Mouse (Mus musculus) limb, embryonic 11.5 days (tissue): ENCODE measurements around the gene Mllt10. TPM values are rescaled to one million over a fixed set of nuclear protein-coding genes. Genes with fewer than 3 reads are reported as not detected.

ENCODE experiments used
- ATAC-seq: fragments of 200-750 bp; cut with Nextera tagmentation; 2 replicates; pipeline ENCODE4 v1.8.0; 2017; ENCODE audit warnings: low read depth; ENCODE audit not compliant: insufficient number of reproducible peaks, low FRiP score, low TSS enrichment
- DNase-seq: peaks from one replicate; pipeline ENCODE4 v3.0.0-alpha.2; 2015; ENCODE audit warnings: low spot score
- H3K27ac ChIP-seq: fragments of 300-500 bp; sonication (generic); replicated peaks from 2 replicates; pipeline ENCODE4 v1.5.1; 2014; ENCODE audit warnings: low read depth, mild to moderate bottlenecking, low read length
- H3K27me3 ChIP-seq: fragments of 300-500 bp; sonication (generic); 2 replicates; pipeline ENCODE4 v1.6.1; 2014; ENCODE audit warnings: mild to moderate bottlenecking, low read length, mixed read lengths; ENCODE audit not compliant: control insufficient read depth, insufficient read depth
- H3K36me3 ChIP-seq: fragments of 300-500 bp; sonication (generic); 2 replicates; pipeline ENCODE4 v1.6.1; 2014; ENCODE audit warnings: mild to moderate bottlenecking, low read length, moderate library complexity, mixed read lengths; ENCODE audit not compliant: control insufficient read depth, insufficient read depth
- H3K4me1 ChIP-seq: fragments of 300-500 bp; sonication (generic); 2 replicates; pipeline ENCODE4 v1.6.1; 2014; ENCODE audit warnings: low read length, mixed read lengths; ENCODE audit not compliant: control insufficient read depth, insufficient read depth
- H3K4me2 ChIP-seq: fragments of 300-500 bp; sonication (generic); 2 replicates; pipeline ENCODE4 v1.6.1; 2014; ENCODE audit warnings: low read depth, mild to moderate bottlenecking, moderate library complexity; ENCODE audit not compliant: severe bottlenecking
- H3K4me3 ChIP-seq: fragments of 300-500 bp; sonication (generic); 2 replicates; pipeline ENCODE4 v1.5.1; 2014; ENCODE audit warnings: low read depth, low read length
- H3K9ac ChIP-seq: fragments of 300-500 bp; sonication (generic); 2 replicates; pipeline ENCODE4 v1.6.1; 2014; ENCODE audit warnings: mild to moderate bottlenecking, low read length
- H3K9me3 ChIP-seq: fragments of 300-500 bp; sonication (generic); 2 replicates; pipeline ENCODE4 v1.6.1; 2016; ENCODE audit warnings: low read length; ENCODE audit not compliant: control insufficient read depth
- WGBS: fragments of 180-500 bp; shearing (Covaris S2); extraction: QIAGEN DNeasy Blood & Tissue Kit; methylation state at CpG from one replicate; pipeline ENCODE4 v1.1.7; 2014; 5-methylcytosine and 5-hydroxymethylcytosine counted together
- polyA plus RNA-seq: library from polyadenylated mRNA; unstranded; fragments of >200 nt; fragmentation: Nextera tagmentation; extraction: Ambion mirVana; gene quantifications from 2 replicates; pipeline ENCODE4 v1.2.1, GENCODE M21; 2014

Gene Mllt10
- polyA plus RNA-seq, 1 experiment from 2014 or later: 46.3 TPM

DNA sequence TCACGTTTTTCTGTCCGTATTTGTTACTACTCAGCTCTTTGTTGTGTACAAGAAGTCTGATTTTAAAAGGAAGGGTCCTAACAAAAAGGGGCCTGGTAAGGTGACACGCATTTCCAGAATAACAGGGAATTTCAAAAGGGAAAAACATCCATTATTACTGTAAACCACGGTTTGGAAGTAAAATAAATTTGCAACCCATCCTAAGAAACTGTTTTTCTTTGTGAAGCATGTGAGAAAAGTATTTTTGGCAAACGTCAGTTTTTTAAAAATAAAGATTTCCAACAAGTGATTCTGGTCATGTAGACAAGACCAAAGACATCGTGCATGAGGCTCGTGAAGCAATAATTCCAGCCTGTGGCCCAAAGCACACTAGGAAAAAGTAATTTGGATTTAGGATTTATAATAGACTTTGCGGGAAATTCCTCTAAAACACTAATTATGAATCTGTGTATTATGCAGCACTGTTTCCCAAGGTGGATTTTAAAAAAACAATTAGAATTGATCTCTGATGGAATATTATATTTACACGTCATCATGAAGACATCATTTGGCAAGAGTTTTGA is 3.2 kb downstream of the Mllt10 start:
- H3K36me3 ChIP-seq: no peaks in the 10 kb centered on the region
- 0 out of 2 replicates have a peak, but pooled peaks cover 5% of the 10 kb centered on the region for H3K4me1 ChIP-seq
- DNase-seq (no peak), ATAC-seq (no peak)
- H3K9ac ChIP-seq: peak overlapping the region; percentile 95
- 14% methylated on average over 9 of the region's 9 CpGs for WGBS
- H3K9me3 ChIP-seq: no peaks in the 10 kb centered on the region
- H3K27ac ChIP-seq: peak overlapping the region; percentile 100
- no peaks in the 10 kb centered on the region for H3K27me3 ChIP-seq
- H3K4me3 ChIP-seq: peak overlapping the region; percentile 53
- H3K4me2 ChIP-seq: peak overlapping the region; percentile 82

DNA sequence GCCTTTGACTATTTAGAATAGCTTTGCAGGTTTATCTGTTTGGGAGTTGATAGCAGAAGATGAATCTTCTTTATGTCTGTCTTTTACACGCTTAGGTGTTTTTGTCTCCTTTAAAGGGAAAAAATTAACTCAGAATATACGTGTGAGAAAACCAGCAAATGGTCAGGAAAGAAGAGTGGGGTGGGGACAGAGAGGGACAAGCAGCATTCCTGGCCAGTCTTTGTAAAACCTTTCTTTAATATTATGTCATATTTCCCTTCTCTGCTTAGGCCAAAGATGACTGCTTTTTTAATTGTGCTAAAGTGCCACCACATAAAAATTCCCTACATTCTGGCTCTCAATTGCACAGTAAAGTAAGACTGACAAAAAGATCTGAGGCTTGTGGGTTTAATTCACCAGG is 4.0 kb downstream of the Mllt10 start:
- no peak overlapping the region for H3K27ac ChIP-seq

DNA sequence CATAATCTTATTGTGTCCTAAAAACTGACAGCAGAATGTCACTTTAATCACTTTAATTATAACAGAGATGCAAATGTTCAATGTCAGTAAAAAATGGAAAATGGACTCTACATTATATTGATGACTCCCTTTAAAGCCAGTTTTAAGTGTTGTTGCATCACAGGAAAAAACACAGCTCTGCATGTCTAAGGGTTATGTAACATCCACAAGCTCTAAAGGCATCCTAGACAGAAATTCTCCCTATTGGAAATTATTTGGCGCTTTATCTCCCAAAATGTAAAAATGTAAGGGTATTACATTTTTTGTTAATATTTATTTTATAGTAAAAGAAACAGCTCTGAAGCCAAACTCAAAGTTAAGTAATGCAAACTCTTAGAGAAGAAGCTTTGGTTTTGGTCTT is 4.9 kb downstream of the Mllt10 start:
- Histone ChIP-seq H3K4me2 (no peak overlapping the region), H3K27ac (no peak overlapping the region), H3K4me1 (no peaks in the 10 kb centered on the region), H3K27me3 (no peaks in the 10 kb centered on the region), H3K36me3 (no peaks in the 10 kb centered on the region), H3K4me3 (no peak overlapping the region), H3K9ac (no peak overlapping the region), H3K9me3 (no peaks in the 10 kb centered on the region)
- ATAC-seq (no peak), DNase-seq (no peak)
- 84% methylated on average over 1 of the region's 1 CpGs for WGBS

More for the DNA sequence above, 4.0 kb downstream of the Mllt10 start:
- Histone ChIP-seq H3K4me1 (no peaks in the 10 kb centered on the region), H3K4me2 (no peak overlapping the region), H3K4me3 (no peak overlapping the region), H3K9ac (no peak overlapping the region), H3K9me3 (no peaks in the 10 kb centered on the region), H3K27me3 (no peaks in the 10 kb centered on the region), H3K36me3 (no peaks in the 10 kb centered on the region)
- no peak for ATAC-seq
- no peak for DNase-seq
- WGBS: 24% methylated on average over 2 of the region's 2 CpGs

DNA sequence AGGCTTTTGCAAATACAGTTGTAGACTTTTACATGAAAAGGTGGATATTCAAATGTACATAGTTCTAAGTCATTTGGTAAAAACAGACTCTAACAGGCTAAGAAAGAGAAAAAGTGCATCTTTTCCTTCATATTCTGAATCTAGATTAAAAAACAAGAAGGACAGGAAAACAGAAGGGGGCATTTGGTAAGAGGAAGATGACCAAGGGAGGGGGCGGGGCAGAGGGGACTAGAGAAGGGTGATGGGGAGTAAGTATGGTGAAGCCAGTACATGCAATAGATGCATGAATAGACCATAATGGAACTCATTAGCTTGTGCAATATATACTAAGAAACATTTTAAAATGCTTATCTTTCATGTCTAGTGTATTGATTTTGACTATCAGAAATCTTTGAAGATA is 5.4 kb downstream of the Mllt10 start:
- no peaks in the 10 kb centered on the region for H3K9me3 ChIP-seq
- no peak overlapping the region for H3K9ac ChIP-seq
- H3K27me3 ChIP-seq: no peaks in the 10 kb centered on the region
- H3K27ac ChIP-seq: no peak overlapping the region
- no peak for ATAC-seq
- H3K4me2 ChIP-seq: no peak overlapping the region
- H3K4me1 ChIP-seq: no peaks in the 10 kb centered on the region
- no peak for DNase-seq
- 87% methylated on average over 1 of the region's 1 CpGs for WGBS
- H3K36me3 ChIP-seq: no peaks in the 10 kb centered on the region
- no peak overlapping the region for H3K4me3 ChIP-seq

DNA sequence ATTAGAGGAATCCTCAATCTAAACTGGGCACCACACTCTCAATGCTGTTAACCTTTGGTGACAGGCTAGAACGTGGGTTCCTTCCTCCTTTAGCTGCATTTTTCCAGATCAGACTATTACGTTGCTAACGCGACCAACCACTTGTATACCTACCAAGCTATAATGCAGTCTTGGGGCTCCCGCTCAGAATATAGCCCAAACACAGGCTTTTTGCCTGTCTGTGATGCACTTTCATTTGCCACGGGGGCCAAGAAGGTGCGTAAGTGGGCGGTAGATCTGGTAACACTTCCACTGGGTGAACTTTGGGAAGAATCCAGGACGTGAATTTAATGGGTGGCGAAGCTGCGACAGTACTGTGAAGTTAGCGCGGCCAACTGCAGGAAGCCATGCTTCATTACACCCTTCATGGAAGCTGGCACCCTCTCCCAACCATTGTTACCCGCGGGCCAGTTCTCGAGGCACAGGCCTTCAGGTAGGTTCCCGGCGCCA is 8.8 kb downstream of the Mllt10 start:
- peak; percentile 23 for ATAC-seq

DNA sequence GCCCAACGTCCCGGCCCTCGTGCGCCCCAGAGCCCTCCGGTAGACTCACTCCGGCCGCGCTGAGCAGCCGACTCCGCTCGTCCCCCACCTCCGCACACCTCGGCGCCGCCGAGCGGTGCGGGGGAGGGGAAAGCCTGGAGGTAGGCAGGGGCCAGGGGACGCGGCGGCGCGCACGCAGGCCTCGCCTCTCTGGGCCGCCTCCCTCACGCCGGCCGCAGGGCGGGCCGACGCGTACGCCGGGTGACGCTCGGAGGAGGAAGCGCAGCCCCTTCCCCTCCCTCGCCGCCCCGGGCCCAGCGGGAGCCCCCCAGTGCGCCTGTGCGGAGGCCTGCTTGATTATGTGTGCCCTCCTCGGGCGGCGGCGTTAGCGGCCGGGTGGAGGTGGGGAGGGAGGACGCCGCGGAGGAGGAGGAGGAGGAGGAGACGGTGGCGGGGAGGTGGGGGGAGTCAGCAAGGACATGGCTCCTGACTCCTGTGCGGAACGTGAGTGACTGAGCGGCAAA is 9.4 kb downstream of the Mllt10 start:
- peak; percentile 93 for DNase-seq
- H3K27ac ChIP-seq: peak overlapping the region; percentile 99
- peak overlapping the region; percentile 99 for H3K9ac ChIP-seq
- under 1% methylated on average over 50 of the region's 58 CpGs for WGBS
- no peaks in the 10 kb centered on the region for H3K9me3 ChIP-seq
- peaks cover 4% of the 10 kb centered on the region for H3K4me1 ChIP-seq
- peak overlapping the region; percentile 79 for H3K4me3 ChIP-seq
- peak overlapping the region; percentile 84 for H3K4me2 ChIP-seq
- H3K27me3 ChIP-seq: no peaks in the 10 kb centered on the region
- ATAC-seq: peak; percentile 96
- H3K36me3 ChIP-seq: 0 out of 2 replicates have a peak, but pooled peaks cover 2% of the 10 kb centered on the region

More for the DNA sequence above, 8.8 kb downstream of the Mllt10 start:
- peak overlapping the region; percentile 79 for H3K4me3 ChIP-seq
- 0 out of 2 replicates have a peak, but pooled peaks cover 2% of the 10 kb centered on the region for H3K36me3 ChIP-seq
- no peaks in the 10 kb centered on the region for H3K9me3 ChIP-seq
- peak overlapping the region; percentile 99 for H3K27ac ChIP-seq
- no peaks in the 10 kb centered on the region for H3K27me3 ChIP-seq
- DNase-seq: peak; percentile 75
- H3K9ac ChIP-seq: peak overlapping the region; percentile 99
- WGBS: 0% methylated on average over 18 of the region's 18 CpGs
- H3K4me2 ChIP-seq: peak overlapping the region; percentile 84
- peaks cover 4% of the 10 kb centered on the region for H3K4me1 ChIP-seq

DNA sequence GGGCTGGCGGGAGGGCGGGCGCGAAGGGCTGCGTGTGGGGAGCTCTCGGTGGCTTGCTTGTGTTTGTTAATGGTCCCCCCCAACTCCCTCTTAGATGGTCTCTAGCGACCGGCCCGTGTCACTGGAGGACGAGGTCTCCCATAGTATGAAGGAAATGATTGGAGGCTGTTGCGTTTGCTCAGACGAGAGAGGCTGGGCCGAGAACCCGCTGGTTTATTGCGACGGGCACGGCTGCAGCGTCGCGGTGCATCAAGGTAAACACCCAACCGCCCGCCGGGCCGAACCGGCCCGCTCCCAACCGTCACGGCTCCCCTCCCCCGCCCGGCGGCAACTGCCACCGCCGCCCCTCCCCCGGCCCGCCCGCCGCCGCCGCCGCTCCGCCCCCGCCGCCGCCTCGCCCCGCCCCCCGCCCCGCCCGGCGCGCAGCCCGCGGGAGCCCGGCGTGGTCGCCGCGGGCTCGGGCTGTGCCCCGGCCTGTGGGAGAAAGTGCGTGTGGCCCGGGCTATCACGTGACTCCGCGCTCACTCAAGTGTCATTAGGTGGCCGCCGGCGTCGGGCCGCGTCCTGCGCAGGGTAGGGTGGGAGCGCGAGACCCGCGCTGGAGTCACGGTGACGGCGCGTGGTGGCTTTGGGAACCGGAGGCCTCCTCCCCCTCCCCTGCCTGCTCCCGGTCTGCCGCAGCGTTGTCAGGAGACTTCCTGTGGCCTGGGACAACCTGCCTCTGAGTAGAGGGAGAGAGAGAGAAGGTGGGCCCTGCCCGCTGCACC is 10.1 kb downstream of the Mllt10 start:
- DNase-seq: peak; percentile 80
- Histone ChIP-seq H3K4me1 (peaks cover 4% of the 10 kb centered on the region), H3K27me3 (no peaks in the 10 kb centered on the region), H3K9me3 (no peaks in the 10 kb centered on the region), H3K36me3 (0 out of 2 replicates have a peak, but pooled peaks cover 2% of the 10 kb centered on the region), H3K4me2 (peak overlapping the region; percentile 84), H3K4me3 (peak overlapping the region; percentile 79), H3K27ac (peak overlapping the region; percentile 99), H3K9ac (peak overlapping the region; percentile 99)
- peak; percentile 41 for ATAC-seq
- WGBS: under 1% methylated on average over 41 of the region's 85 CpGs

DNA sequence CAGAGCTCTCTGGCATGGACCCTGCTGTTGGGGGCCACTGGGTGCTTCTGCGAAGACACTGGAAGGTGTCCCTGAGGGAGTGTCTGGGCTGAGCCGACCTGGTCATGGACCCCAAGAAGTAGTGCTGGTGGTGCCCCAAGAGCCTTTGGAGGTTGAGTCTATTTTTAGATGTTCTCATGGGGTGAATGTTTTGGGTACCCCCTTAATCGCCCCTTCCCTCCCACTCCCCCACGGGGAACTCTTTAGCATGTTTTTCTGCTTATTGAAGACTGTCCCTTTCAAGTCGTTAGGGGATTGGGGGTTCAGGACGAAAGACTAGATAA is 10.6 kb downstream of the Mllt10 start:
- no peak for DNase-seq
- Histone ChIP-seq H3K4me3 (peak overlapping the region; percentile 79), H3K4me1 (peaks cover 4% of the 10 kb centered on the region), H3K4me2 (peak overlapping the region; percentile 84), H3K36me3 (0 out of 2 replicates have a peak, but pooled peaks cover 2% of the 10 kb centered on the region), H3K9ac (peak overlapping the region; percentile 99), H3K27me3 (no peaks in the 10 kb centered on the region), H3K9me3 (no peaks in the 10 kb centered on the region), H3K27ac (peak overlapping the region; percentile 36; the same call in 1 of the 2 replicates)
- WGBS: 15% methylated on average over 6 of the region's 6 CpGs
- ATAC-seq: no peak
